9 mouse cellular contexts compared by ENCODE assay signal in the genomic region with DNA sequence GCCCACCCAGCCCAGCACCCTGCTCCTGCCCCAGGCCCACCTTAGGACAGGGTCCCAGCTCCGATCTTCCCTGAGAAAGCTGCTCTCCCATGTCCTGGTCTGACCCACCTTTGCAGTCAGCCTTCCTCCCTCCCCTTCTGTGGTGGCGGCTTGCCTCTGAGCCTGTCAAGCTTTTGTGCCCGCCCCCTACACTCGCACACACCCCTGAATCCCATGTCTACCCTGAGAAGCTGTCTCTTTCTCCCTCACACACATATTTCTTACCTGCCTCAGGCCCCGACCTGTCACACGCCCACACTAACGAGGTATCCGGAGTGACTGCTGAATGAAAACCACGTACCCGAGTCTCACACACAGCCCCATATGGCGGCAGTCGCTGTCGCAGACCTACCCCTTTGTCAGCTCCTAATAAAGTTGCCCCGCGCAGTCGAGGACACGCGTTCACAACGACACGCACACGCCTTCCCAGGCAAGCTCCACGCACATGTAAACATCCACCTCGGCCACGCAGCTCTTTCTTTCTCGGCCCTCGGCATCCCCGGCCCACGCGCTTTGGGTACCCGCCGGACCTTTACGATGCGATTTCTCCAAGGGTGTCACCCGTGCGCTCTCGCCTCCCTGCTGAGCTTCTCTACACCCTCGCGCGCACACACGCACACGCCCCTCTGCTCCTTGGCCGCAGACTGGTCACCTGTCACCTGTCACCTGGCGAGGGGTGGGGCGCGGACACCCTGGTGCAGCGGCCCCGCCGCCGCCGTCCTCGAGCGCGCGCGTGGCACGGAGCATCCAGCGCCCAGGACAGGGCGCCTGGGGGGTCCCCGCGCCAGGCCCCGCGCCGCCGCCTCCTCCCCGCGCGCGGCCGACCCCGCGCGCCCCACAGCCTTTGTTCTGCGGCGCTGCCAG. TPM values are rescaled to one million over a fixed set of nuclear protein-coding genes. Genes with fewer than 3 reads are reported as not detected.
DNase-seq lines count a peak whose midpoint lies in the region; ATAC-seq and TF ChIP-seq lines count a peak whose summit lies in the region.
"Had no signal": no experiment of that assay in that cellular context is flagged by ENCODE, and none has a peak within 500 bp of the region (broad histone marks: within the 10 kb centered on the region; RNA-seq: fewer than 3 reads in every experiment).

No protein-coding gene starts in this region.

- 5% methylated on average over 74 of the region's 74 CpGs for WGBS in heart, embryonic 10.5 days
- 2% methylated on average over 73 of the region's 74 CpGs for WGBS in hindbrain, embryonic 14.5 days
- WGBS in liver, postnatal 0 days (ENCODE audit: insufficient replicate concordance), result 7% methylated on average over 61 of the region's 74 CpGs

- peak overlapping the region; percentile 81 for H3K4me3 ChIP-seq in heart, embryonic 10.5 days
- H3K4me3 ChIP-seq in ES-E14 (ENCODE audit: insufficient read depth in 1 of 2, low read depth in 1 of 2, low read length in 2 of 2, poor library complexity in 1 of 2, severe bottlenecking in 1 of 2), result peak overlapping the region; percentile 66 to 85
- H3K4me3 ChIP-seq in hindbrain, embryonic 14.5 days (replicated peaks; ENCODE audit: low read length), result peak overlapping the region; percentile 98
- peak overlapping the region; percentile 49 for H3K4me3 ChIP-seq in liver, postnatal 0 days (ENCODE audit: low read depth, low read length)

- in situ Hi-C loops in ES-E14 (cut with MboI; ENCODE audit: low sequenced_read_pairs in 2 of 2, unreplicated experiment in 2 of 2), result no loop called here

- no peaks in the 10 kb centered on the region for H3K36me3 ChIP-seq in heart, embryonic 10.5 days
- H3K36me3 ChIP-seq in ES-E14 (ENCODE audit: control insufficient read depth, insufficient read depth, low read length, poor library complexity, severe bottlenecking), result no peaks in the 10 kb centered on the region
- H3K36me3 ChIP-seq in hindbrain, embryonic 14.5 days (replicated peaks; ENCODE audit: control insufficient read depth, insufficient read depth), result no peaks in the 10 kb centered on the region
- no peaks in the 10 kb centered on the region for H3K36me3 ChIP-seq in liver, postnatal 0 days (replicated peaks; ENCODE audit: insufficient read depth, low read length)

- no peak for TF ChIP-seq CTCF in liver, postnatal 0 days (IDR thresholded peaks at IDR 0.05; ENCODE audit: low read depth)

- no peak for DNase-seq in heart, embryonic 10.5 days (ENCODE audit: low spot score)
- DNase-seq in heart, adult 18-20 months, result no peak
- DNase-seq in ES-E14 (ENCODE audit: low read depth, low spot score), result no peak
- DNase-seq in embryo, embryonic 11 days, result peak; percentile 51
- DNase-seq in hindbrain, embryonic 14.5 days (ENCODE audit: low spot score), result no peak
- no peak for DNase-seq in liver, postnatal 0 days
- DNase-seq in right cerebral cortex, postnatal 25 days, result peak; percentile 53

- no peak for TF ChIP-seq EP300 in liver, postnatal 0 days (IDR thresholded peaks at IDR 0.05; ENCODE audit: low read depth)

- H3K27ac ChIP-seq in heart, embryonic 10.5 days, result peak overlapping the region; percentile 86
- no peak overlapping the region for H3K27ac ChIP-seq in ES-E14 (ENCODE audit: insufficient read depth, low read depth, low read length, poor library complexity, severe bottlenecking)
- H3K27ac ChIP-seq in hindbrain, embryonic 14.5 days, result peak overlapping the region; percentile 97
- H3K27ac ChIP-seq in liver, postnatal 0 days (ENCODE audit: low read depth), result no peak overlapping the region

- peak overlapping the region; percentile 81 for H3K4me2 ChIP-seq in hindbrain, embryonic 14.5 days (replicated peaks)
- peak overlapping the region; percentile 86 for H3K4me2 ChIP-seq in liver, postnatal 0 days (ENCODE audit: low read depth, low read length)

- H3K9me3 ChIP-seq in heart, embryonic 10.5 days, result no peaks in the 10 kb centered on the region
- no peaks in the 10 kb centered on the region for H3K9me3 ChIP-seq in ES-E14 (ENCODE audit: control insufficient read depth, insufficient read depth, low read depth, low read length)
- no peaks in the 10 kb centered on the region for H3K9me3 ChIP-seq in hindbrain, embryonic 14.5 days (ENCODE audit: control insufficient read depth, low read length)
- H3K9me3 ChIP-seq in liver, postnatal 0 days (ENCODE audit: low read length), result no peaks in the 10 kb centered on the region

- peak overlapping the region; percentile 59 for H3K9ac ChIP-seq in ES-E14 (ENCODE audit: insufficient read depth, low read depth, low read length, poor library complexity, severe bottlenecking)
- peak overlapping the region; percentile 98 for H3K9ac ChIP-seq in hindbrain, embryonic 14.5 days
- no peak overlapping the region for H3K9ac ChIP-seq in liver, postnatal 0 days (replicated peaks)

- peaks cover 45% of the 10 kb centered on the region for H3K27me3 ChIP-seq in heart, embryonic 10.5 days (ENCODE audit: insufficient read depth, poor library complexity, severe bottlenecking)
- no peaks in the 10 kb centered on the region for H3K27me3 ChIP-seq in hindbrain, embryonic 14.5 days (ENCODE audit: control insufficient read depth, insufficient read depth, low read length)
- H3K27me3 ChIP-seq in liver, postnatal 0 days (ENCODE audit: insufficient read depth, low read length), result peaks cover 41% of the 10 kb centered on the region

- ATAC-seq in hindbrain, embryonic 14.5 days (ENCODE audit: low FRiP score), result peak; percentile 51
- ATAC-seq in liver, postnatal 0 days, result peak; percentile 47; the same call in 1 of the 2 replicates
- no peak for ATAC-seq in granulocyte monocyte progenitor cell, adult 5-6 weeks (replicated peaks; ENCODE audit: poor library complexity, severe bottlenecking)

- peaks cover 19% of the 10 kb centered on the region for H3K4me1 ChIP-seq in heart, embryonic 10.5 days
- peaks cover 0 to 3% of the 10 kb centered on the region in 2 experiments; a peak in 1 of 4 replicates for H3K4me1 ChIP-seq in ES-E14 (ENCODE audit: control insufficient read depth in 2 of 2, insufficient read depth in 2 of 2, low read length in 2 of 2, poor library complexity in 1 of 2)
- peaks cover 40% of the 10 kb centered on the region for H3K4me1 ChIP-seq in hindbrain, embryonic 14.5 days (replicated peaks; ENCODE audit: control insufficient read depth, insufficient read depth, low read length)
- H3K4me1 ChIP-seq in liver, postnatal 0 days (ENCODE audit: insufficient read depth), result peaks cover 11% of the 10 kb centered on the region; the same call in 1 of the 2 replicates

TF ChIP-seq in ES-E14, 5 proteins besides CTCF, POLR2A, EP300 and RAD21:
- TF ChIP-seq HCFC1 (IDR thresholded peaks at IDR 0.05; ENCODE audit: borderline replicate concordance, insufficient read depth, low read length) (no peak), ZNF384 (IDR thresholded peaks at IDR 0.05; ENCODE audit: low read depth, low read length) (no peak), CHD2 (IDR thresholded peaks at IDR 0.05; ENCODE audit: low read depth, low read length) (no peak), ZC3H11A (IDR thresholded peaks at IDR 0.05; ENCODE audit: borderline replicate concordance, low read depth, low read length) (no peak), MAFK (IDR thresholded peaks at IDR 0.05; ENCODE audit: insufficient read depth, low read depth, low read length) (no peak)

RNA-seq across cellular contexts. Expression of a gene that starts 0.6 kb away (rescaled TPM):
- polyA plus RNA-seq in heart, embryonic 10.5 days (2016; fragmentation: Nextera tagmentation; extraction: Ambion mirVana), result 26.7 and 28.6 TPM in 2 replicates
- 10 to 100 TPM; 15.0 to 18.8 TPM for total RNA-seq in heart, adult 18-20 months (2021)
- 5.0 and 5.7 TPM in 2 replicates for total RNA-seq in ES-E14 (2012; rRNA removed)
- 525 and 527 TPM in 2 replicates for polyA plus RNA-seq in hindbrain, embryonic 14.5 days (2014; fragmentation: Nextera tagmentation; extraction: Ambion mirVana)
- 1.1 and 1.3 TPM in 2 replicates for polyA plus RNA-seq in liver, postnatal 0 days (2015; fragmentation: Nextera tagmentation; extraction: Ambion mirVana)
- not detected in 2 replicates for total RNA-seq in granulocyte monocyte progenitor cell, adult 5-6 weeks (2014; fragmentation: Nextera tagmentation)
- total RNA-seq in granulocyte monocyte progenitor cell, adult 5-6 weeks (2017), result not detected in 2 replicates
- total RNA-seq: MEL had no signal

RNA-seq across cellular contexts. Expression of a gene that starts 24.4 kb away (rescaled TPM):
- polyA plus RNA-seq in heart, embryonic 10.5 days (2016; fragmentation: Nextera tagmentation; extraction: Ambion mirVana), result 184 TPM in 2 replicates
- total RNA-seq in heart, adult 18-20 months (2021), result 1 to 10 TPM; 4.7 to 5.6 TPM
- total RNA-seq in ES-E14 (2012; rRNA removed), result 222 and 237 TPM in 2 replicates
- 27.0 and 30.2 TPM in 2 replicates for polyA plus RNA-seq in hindbrain, embryonic 14.5 days (2014; fragmentation: Nextera tagmentation; extraction: Ambion mirVana)
- polyA plus RNA-seq in liver, postnatal 0 days (2015; fragmentation: Nextera tagmentation; extraction: Ambion mirVana), result 42.1 and 53.6 TPM in 2 replicates
- total RNA-seq in granulocyte monocyte progenitor cell, adult 5-6 weeks (2014; fragmentation: Nextera tagmentation), result 148 and 183 TPM in 2 replicates
- total RNA-seq in granulocyte monocyte progenitor cell, adult 5-6 weeks (2017), result 153 and 168 TPM in 2 replicates

RNA-seq across cellular contexts. Expression of a gene that starts 27.8 kb away (rescaled TPM):
- polyA plus RNA-seq in heart, embryonic 10.5 days (2016; fragmentation: Nextera tagmentation; extraction: Ambion mirVana), result 46.1 and 52.4 TPM in 2 replicates
- 10 to 100 TPM; 35.0 to 37.1 TPM for total RNA-seq in heart, adult 18-20 months (2021)
- 31.0 and 67.2 TPM in 2 replicates for total RNA-seq in ES-E14 (2012; rRNA removed)
- polyA plus RNA-seq in hindbrain, embryonic 14.5 days (2014; fragmentation: Nextera tagmentation; extraction: Ambion mirVana), result 45.8 and 48.5 TPM in 2 replicates
- 32.2 and 33.9 TPM in 2 replicates for polyA plus RNA-seq in liver, postnatal 0 days (2015; fragmentation: Nextera tagmentation; extraction: Ambion mirVana)
- total RNA-seq in granulocyte monocyte progenitor cell, adult 5-6 weeks (2014; fragmentation: Nextera tagmentation), result 25.1 and 62.6 TPM in 2 replicates
- 28.7 and 30.9 TPM in 2 replicates for total RNA-seq in granulocyte monocyte progenitor cell, adult 5-6 weeks (2017)

RNA-seq across cellular contexts. Expression of a gene that starts 32.4 kb away (rescaled TPM):
- polyA plus RNA-seq in heart, embryonic 10.5 days (2016; fragmentation: Nextera tagmentation; extraction: Ambion mirVana), result 20.9 and 23.5 TPM in 2 replicates
- 10 to 100 TPM; 22.0 to 25.3 TPM for total RNA-seq in heart, adult 18-20 months (2021)
- 33.0 and 55.3 TPM in 2 replicates for total RNA-seq in ES-E14 (2012; rRNA removed)
- 28.1 and 33.8 TPM in 2 replicates for polyA plus RNA-seq in hindbrain, embryonic 14.5 days (2014; fragmentation: Nextera tagmentation; extraction: Ambion mirVana)
- polyA plus RNA-seq in liver, postnatal 0 days (2015; fragmentation: Nextera tagmentation; extraction: Ambion mirVana), result 36.2 and 39.1 TPM in 2 replicates
- total RNA-seq in granulocyte monocyte progenitor cell, adult 5-6 weeks (2014; fragmentation: Nextera tagmentation), result 19.7 and 21.6 TPM in 2 replicates
- total RNA-seq in granulocyte monocyte progenitor cell, adult 5-6 weeks (2017), result 22.3 and 35.6 TPM in 2 replicates

Comparison
In these comparisons a context has a peak if more than half of its experiments do, and no peak if none do; other contexts are left out.
1. DNase-seq: peak in embryo, embryonic 11 days (single experiment) and right cerebral cortex, postnatal 25 days (single experiment); none in heart, embryonic 10.5 days (single experiment), heart, adult 18-20 months (0 of 2), ES-E14 (single experiment), hindbrain, embryonic 14.5 days (single experiment) and liver, postnatal 0 days (single experiment).
2. H3K27ac ChIP-seq: peak in heart, embryonic 10.5 days (single experiment) and hindbrain, embryonic 14.5 days (single experiment); none in ES-E14 (single experiment) and liver, postnatal 0 days (single experiment).
3. RNA of a gene that starts 24.4 kb away (total RNA-seq): 222 to 237 TPM in ES-E14 and 148 to 183 TPM in granulocyte monocyte progenitor cell, adult 5-6 weeks; 4.7 to 5.6 TPM in heart, adult 18-20 months; every median in the first group is over 10 times any median in the second.
4. Peak in every context shown above with its lines, with median percentiles within 50 percentile points of each other: H3K4me3 ChIP-seq.